Mouse (Mus musculus) liver, embryonic 14.5 days (tissue): Measurements from ENCODE around the gene Umodl1.

Experiments
- CTCF ChIP-seq: IDR thresholded peaks from 2 replicates; pipeline ENCODE4 v1.5.1; 2016; ENCODE audit warnings: antibody characterized with exemption, low read depth, control low read depth
- EP300 ChIP-seq: IDR thresholded peaks from 2 replicates; pipeline ENCODE4 v1.6.1; 2016; ENCODE audit warnings: antibody characterized with exemption, low read depth

DNA sequence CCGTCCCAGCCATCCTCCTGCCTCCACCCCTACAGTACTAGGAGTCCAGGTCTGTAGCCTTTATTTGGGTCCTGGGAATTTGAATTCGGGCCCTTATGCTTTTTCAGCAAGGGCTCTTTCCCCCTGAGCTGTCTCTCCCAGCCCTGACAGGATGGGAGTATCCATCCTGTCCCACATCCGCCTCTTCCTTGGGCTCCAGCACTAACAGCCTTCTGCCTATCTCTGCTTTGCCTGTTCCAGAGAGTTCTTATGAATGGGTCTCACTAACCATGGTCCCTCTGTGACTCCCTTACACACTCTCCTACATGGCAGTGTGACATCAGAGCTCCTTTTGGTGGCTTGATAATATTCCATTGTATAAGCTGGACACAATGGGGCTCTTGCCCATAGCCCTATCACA, 52.9 kb downstream of the Umodl1 start:
- TF ChIP-seq CTCF (no peak), EP300 (no peak)
